Mouse (Mus musculus) embryonic facial prominence, embryonic 14.5 days (tissue): ENCODE results near the gene Bloc1s4. TPM values are rescaled to one million over a fixed set of nuclear protein-coding genes. Genes with fewer than 3 reads are reported as not detected.
"Not testable (repeated sequence)": the region's sequence is repeated elsewhere in the genome, so short reads cannot be mapped to it uniquely, and the experiment has no call there.

Experiments used
- ATAC-seq: fragments of 200-750 bp; cut with Nextera tagmentation; 2 replicates; pipeline ENCODE4 v1.8.0; 2017; ENCODE audit warnings: low read depth, moderate number of reproducible peaks, moderate TSS enrichment
- DNase-seq: peaks from one replicate; pipeline ENCODE4 v3.0.0-alpha.2; 2015; ENCODE audit warnings: low spot score
- H3K27ac ChIP-seq: fragments of 300-500 bp; sonication (generic); replicated peaks from 2 replicates; pipeline ENCODE4 v1.5.1; 2014; ENCODE audit warnings: low read depth, mild to moderate bottlenecking, low read length, moderate library complexity
- H3K27me3 ChIP-seq: fragments of 300-500 bp; sonication (generic); replicated peaks from 2 replicates; pipeline ENCODE4 v1.6.1; 2014; ENCODE audit warnings: low read length; ENCODE audit not compliant: control insufficient read depth, insufficient read depth
- H3K36me3 ChIP-seq: fragments of 300-500 bp; sonication (generic); 2 replicates; pipeline ENCODE4 v1.6.1; 2014; ENCODE audit warnings: low read length, mixed read lengths; ENCODE audit not compliant: control insufficient read depth, insufficient read depth
- H3K4me1 ChIP-seq: fragments of 300-500 bp; sonication (generic); 2 replicates; pipeline ENCODE4 v1.6.1; 2014; ENCODE audit warnings: antibody characterized with exemption, low read length; ENCODE audit not compliant: control insufficient read depth, insufficient read depth
- H3K4me2 ChIP-seq: fragments of 300-500 bp; sonication (generic); 2 replicates; pipeline ENCODE4 v1.6.1; 2014; ENCODE audit warnings: low read depth, mild to moderate bottlenecking, low read length, moderate library complexity, mixed read lengths
- H3K4me3 ChIP-seq: fragments of 300-500 bp; sonication (generic); 2 replicates; pipeline ENCODE4 v1.5.1; 2014; ENCODE audit warnings: low read depth, mild to moderate bottlenecking, low read length
- H3K9ac ChIP-seq: fragments of 300-500 bp; sonication (generic); 2 replicates; pipeline ENCODE4 v1.6.1; 2014; ENCODE audit warnings: low read depth, mild to moderate bottlenecking, low read length, moderate library complexity, mixed read lengths
- H3K9me3 ChIP-seq: fragments of 300-500 bp; sonication (generic); 2 replicates; pipeline ENCODE4 v1.6.1; 2016; ENCODE audit warnings: low read length; ENCODE audit not compliant: control insufficient read depth
- WGBS: fragments of 180-500 bp; shearing (Covaris S2); extraction: QIAGEN DNeasy Blood & Tissue Kit; methylation state at CpG from one replicate; pipeline ENCODE4 v1.1.7; 2014; 5-methylcytosine and 5-hydroxymethylcytosine counted together
- polyA plus RNA-seq: library from polyadenylated mRNA; unstranded; fragments of >200 nt; fragmentation: Nextera tagmentation; extraction: Ambion mirVana; gene quantifications from 2 replicates; pipeline ENCODE4 v1.2.1, GENCODE M21; 2014

Gene Bloc1s4
- polyA plus RNA-seq = 26.3 and 27.8 TPM in 2 replicates

DNA sequence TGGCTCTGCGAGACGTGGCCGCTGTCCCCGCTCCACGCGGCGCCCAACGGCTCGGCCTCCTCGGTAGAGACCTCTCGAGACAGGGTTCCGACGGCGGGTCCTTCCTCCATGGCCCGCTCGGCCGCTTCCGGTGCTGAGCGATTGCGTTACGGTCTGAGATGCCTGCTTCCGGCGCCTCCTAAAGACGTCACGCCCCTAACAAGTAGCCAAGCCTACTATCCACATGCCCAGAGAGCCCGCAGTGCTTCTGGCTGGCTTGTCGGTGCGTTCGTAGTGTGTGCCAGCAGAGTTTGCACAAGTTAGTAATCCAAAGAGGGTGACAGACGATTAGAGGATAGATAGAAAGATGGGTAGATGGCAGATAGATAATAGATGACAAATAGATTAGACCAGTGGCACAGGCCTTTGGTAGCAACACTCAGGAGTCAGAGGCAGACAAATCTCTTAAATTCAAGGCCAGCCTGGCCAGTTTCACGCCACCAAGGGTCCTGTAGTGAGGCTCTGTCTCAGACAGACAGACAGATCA is at the start of gene Bloc1s4:
Gene Bloc1s4 (minus strand): TSS at position 115 of the 526 bp plus-strand sequence.
- peak; percentile 95 for DNase-seq
- no peaks in the 10 kb centered on the region for H3K36me3 ChIP-seq
- peaks cover 11% of the 10 kb centered on the region for H3K4me1 ChIP-seq
- no peak within 1 kb of the TSS; the same call in 1 of the 2 replicates for H3K27ac ChIP-seq
- peak within 1 kb of the TSS; percentile 100 for H3K4me3 ChIP-seq
- peak within 1 kb of the TSS; percentile 94 for H3K4me2 ChIP-seq
- no peaks in the 10 kb centered on the region for H3K27me3 ChIP-seq
- peak within 1 kb of the TSS; percentile 93 for H3K9ac ChIP-seq
- no peaks in the 10 kb centered on the region for H3K9me3 ChIP-seq
- peak; percentile 96 for ATAC-seq
- 5% methylated on average over 21 of the region's 31 CpGs for WGBS

DNA sequence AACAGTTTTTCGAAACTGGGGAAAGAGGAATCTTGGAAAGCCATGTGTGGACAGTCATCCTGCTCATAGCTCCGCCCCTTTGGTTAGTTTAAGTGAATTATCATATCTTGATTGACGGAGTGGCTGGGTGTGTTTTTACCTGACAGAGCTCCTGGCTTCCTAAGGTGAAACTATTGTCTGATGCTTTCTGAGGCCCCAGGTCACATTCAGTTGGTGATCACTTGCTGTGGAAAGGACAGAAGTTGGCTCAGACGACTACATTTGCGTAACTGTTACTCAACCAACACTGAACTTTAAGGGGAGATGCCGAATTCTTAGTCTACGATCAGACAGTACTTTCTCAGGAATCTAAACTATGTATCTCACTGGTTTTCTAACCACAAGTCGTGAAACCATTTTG is 48.8 kb upstream of the Bloc1s4 start:
- DNase-seq (peak; percentile 38), ATAC-seq (no peak)
- Histone ChIP-seq H3K4me3 (peak overlapping the region; percentile 69), H3K36me3 (peaks cover 12% of the 10 kb centered on the region), H3K27me3 (no peaks in the 10 kb centered on the region), H3K4me1 (peaks cover 7% of the 10 kb centered on the region), H3K9me3 (no peaks in the 10 kb centered on the region), H3K9ac (peak overlapping the region; percentile 87), H3K27ac (peak overlapping the region; percentile 70), H3K4me2 (peak overlapping the region; percentile 84)
- WGBS = 47% methylated on average over 8 of the region's 8 CpGs

DNA sequence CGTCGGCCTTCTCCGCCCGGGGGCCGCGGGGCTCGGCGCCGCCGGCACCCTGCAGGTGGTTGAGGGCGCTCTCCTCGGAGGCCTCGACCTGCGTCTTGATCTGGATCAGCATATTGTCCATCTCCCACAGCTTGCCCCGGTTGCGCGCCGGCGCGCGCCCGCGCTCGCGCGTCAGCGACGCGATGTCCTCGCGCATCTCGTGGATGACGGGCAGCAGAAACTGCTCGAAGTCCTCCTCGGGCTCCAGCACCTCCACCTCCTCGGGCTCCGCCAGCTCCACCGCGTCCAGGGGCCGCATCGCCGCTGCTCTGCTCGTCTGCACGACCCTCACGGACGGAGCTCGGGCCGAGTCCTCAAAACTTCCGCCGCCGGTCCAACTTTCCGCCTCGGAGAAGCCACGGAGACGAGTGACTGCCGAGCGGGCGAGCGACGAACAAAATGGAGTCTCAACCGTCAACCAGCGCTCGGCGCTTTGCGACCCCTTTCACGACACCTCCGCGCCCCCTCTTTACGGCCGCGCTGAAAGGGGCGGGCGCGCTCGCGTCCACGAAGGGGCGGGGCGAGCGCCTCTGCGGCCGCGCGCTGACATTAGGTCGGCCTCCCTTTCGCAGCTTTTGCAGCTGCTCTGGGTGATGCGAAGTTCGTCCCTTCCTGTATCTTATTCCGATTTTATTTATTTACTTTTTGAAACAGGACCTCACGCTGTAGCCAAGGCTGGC is 48.0 kb upstream of the Bloc1s4 start, which contains the start of gene Mrfap1:
Gene Mrfap1 (minus strand): TSS at position 477 of the 719 bp plus-strand sequence.
- Histone ChIP-seq H3K27ac (peak within 1 kb of the TSS; percentile 96), H3K4me3 (peak within 1 kb of the TSS; percentile 69), H3K4me2 (peak within 1 kb of the TSS; percentile 84), H3K9ac (peak within 1 kb of the TSS; percentile 87), H3K36me3 (peaks cover 12% of the 10 kb centered on the region)
- H3K27me3 ChIP-seq, H3K9me3 ChIP-seq, H3K4me1 ChIP-seq: not testable (repeated sequence)
- DNase-seq (peak; percentile 97), ATAC-seq (peak; percentile 89)
- 0% methylated on average over 47 of the region's 90 CpGs for WGBS

DNA sequence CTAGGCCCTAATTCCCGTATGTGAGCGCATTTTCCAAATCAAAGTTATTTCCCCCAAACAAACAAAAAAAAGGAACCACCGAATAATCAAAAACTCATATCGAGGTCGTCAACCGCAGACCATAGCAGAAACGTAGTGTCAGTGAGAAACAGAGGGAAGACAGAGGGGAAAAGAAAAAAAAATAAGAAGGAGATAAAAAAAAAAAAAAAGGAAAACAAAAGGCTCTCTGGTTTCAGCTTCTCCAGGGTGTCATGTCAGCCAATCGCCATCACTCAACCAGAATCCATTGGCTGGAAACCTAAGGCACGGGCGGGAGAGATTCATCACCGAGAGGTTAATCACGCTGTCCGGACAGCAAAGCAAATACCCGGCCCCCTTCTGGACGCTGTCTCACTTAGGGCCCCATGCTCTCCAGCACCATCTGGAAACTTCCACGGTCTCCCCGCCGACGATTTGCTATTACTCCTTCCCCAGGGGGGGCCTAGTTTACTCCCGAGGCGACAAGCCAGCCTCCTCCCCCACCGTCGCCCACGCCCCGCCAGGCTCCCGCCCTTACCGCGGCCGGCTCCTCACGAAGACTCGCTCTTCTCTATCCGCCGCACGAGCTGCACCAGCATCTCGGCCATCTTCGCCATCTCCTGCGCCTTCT is 47.3 kb upstream of the Bloc1s4 start:
- Histone ChIP-seq H3K4me3 (peak overlapping the region; percentile 69), H3K4me2 (peak overlapping the region; percentile 52), H3K9ac (peak overlapping the region; percentile 87), H3K36me3 (peaks cover 12% of the 10 kb centered on the region), H3K27ac (peak overlapping the region; percentile 96)
- ATAC-seq (peak; percentile 53), DNase-seq (peak; percentile 73)
- 4% methylated on average over 32 of the region's 37 CpGs for WGBS
- H3K27me3 ChIP-seq, H3K4me1 ChIP-seq, H3K9me3 ChIP-seq: not testable (repeated sequence)

DNA sequence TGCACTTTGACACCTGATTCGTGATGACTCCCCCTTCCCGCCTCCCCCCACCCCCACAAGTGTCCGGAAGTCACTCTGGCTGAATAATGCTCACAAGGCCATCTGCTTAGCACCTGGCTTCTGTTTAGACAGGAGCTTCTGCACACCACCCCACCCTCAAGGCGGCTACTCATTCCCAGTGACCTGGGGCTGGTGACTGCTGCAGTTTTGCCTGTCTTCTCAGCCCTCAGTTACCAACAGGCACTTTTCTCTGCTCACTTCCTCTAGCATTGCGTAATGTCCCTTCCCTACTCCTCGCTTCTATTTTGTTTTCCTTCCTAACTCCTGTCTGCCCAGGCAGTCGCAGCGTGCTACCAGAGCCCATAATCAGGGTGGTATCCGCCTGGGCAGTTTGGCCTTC is 43.4 kb upstream of the Bloc1s4 start:
- H3K27ac ChIP-seq = no peak overlapping the region
- H3K4me1 ChIP-seq = no peaks in the 10 kb centered on the region; the same call in 1 of the 2 replicates
- WGBS = 80% methylated on average over 9 of the region's 9 CpGs
- H3K9me3 ChIP-seq = no peaks in the 10 kb centered on the region
- H3K4me3 ChIP-seq = no peak overlapping the region
- DNase-seq = no peak
- H3K9ac ChIP-seq = no peak overlapping the region
- H3K36me3 ChIP-seq = peaks cover 12% of the 10 kb centered on the region
- H3K4me2 ChIP-seq = no peak overlapping the region
- no peaks in the 10 kb centered on the region for H3K27me3 ChIP-seq
- no peak for ATAC-seq

GRCm38 (mm10) chr5:36786052-36786451 is 37.6 kb upstream of the Bloc1s4 start:
- H3K27me3 ChIP-seq = no peaks in the 10 kb centered on the region
- WGBS = 97% methylated on average over 5 of the region's 5 CpGs
- ATAC-seq (no peak), DNase-seq (no peak)
- no peak overlapping the region for H3K9ac ChIP-seq
- no peak overlapping the region for H3K4me3 ChIP-seq
- no peaks in the 10 kb centered on the region for H3K36me3 ChIP-seq
- H3K4me1 ChIP-seq = no peaks in the 10 kb centered on the region
- no peak overlapping the region for H3K4me2 ChIP-seq
- no peaks in the 10 kb centered on the region for H3K9me3 ChIP-seq
- H3K27ac ChIP-seq = no peak overlapping the region

- Histone ChIP-seq H3K4me2 (no peak overlapping the region), H3K4me1 (0 out of 2 replicates have a peak, but pooled peaks cover 3% of the 10 kb centered on the region), H3K36me3 (no peaks in the 10 kb centered on the region), H3K4me3 (no peak overlapping the region), H3K27me3 (no peaks in the 10 kb centered on the region), H3K9ac (no peak overlapping the region), H3K9me3 (peaks cover 10% of the 10 kb centered on the region; the same call in 1 of the 2 replicates), H3K27ac (no peak overlapping the region)
- 83% methylated on average over 2 of the region's 2 CpGs for WGBS
- ATAC-seq = no peak
- no peak for DNase-seq
Measured at GRCm38 (mm10) chr5:36779512-36779911, 31.1 kb upstream of the Bloc1s4 start.

GRCm38 (mm10) chr5:36778901-36779300 is 30.5 kb upstream of the Bloc1s4 start:
- Histone ChIP-seq H3K27me3 (no peaks in the 10 kb centered on the region), H3K4me1 (0 out of 2 replicates have a peak, but pooled peaks cover 3% of the 10 kb centered on the region), H3K27ac (no peak overlapping the region), H3K36me3 (no peaks in the 10 kb centered on the region), H3K4me2 (no peak overlapping the region), H3K4me3 (no peak overlapping the region), H3K9ac (no peak overlapping the region), H3K9me3 (peaks cover 10% of the 10 kb centered on the region; the same call in 1 of the 2 replicates)
- DNase-seq (no peak), ATAC-seq (no peak)
- 93% methylated on average over 1 of the region's 2 CpGs for WGBS
